Mouse (Mus musculus): Measurements from ENCODE around the gene Kalrn. TPM values are rescaled to one million over a fixed set of nuclear protein-coding genes. Genes with fewer than 3 reads are reported as not detected.
A peak's percentile ranks its signal among the peaks of the same experiment; 100 is the strongest.

The Kalrn gene
- 26.7 and 30.0 TPM in 2 replicates for polyA plus RNA-seq (2016; fragmentation: Nextera tagmentation; extraction: Ambion mirVana)

GRCm38 (mm10) chr16:34573151-34573802, at the start of gene Kalrn:
Kalrn (minus strand) TSS chr16:34573532.
- peak within 1 kb of the TSS; percentile 70 for H3K4me2 ChIP-seq
- H3K9ac ChIP-seq, result peak within 1 kb of the TSS; percentile 98
- H3K27ac ChIP-seq, result peak within 1 kb of the TSS; percentile 98
- H3K27me3 ChIP-seq, result no peaks in the 10 kb centered on the region
- H3K4me1 ChIP-seq, result peaks cover 33% of the 10 kb centered on the region
- peak within 1 kb of the TSS; percentile 94 for H3K4me3 ChIP-seq (replicated peaks)
- WGBS, result under 1% methylated on average over 37 of the region's 84 CpGs
- no peaks in the 10 kb centered on the region for H3K9me3 ChIP-seq
- ATAC-seq (ENCODE audit: low FRiP score), result peak; percentile 93
- no peaks in the 10 kb centered on the region for H3K36me3 ChIP-seq (replicated peaks)

- 83% methylated on average over 2 of the region's 2 CpGs for WGBS
- Histone ChIP-seq H3K9ac (no peak overlapping the region), H3K4me3 (replicated peaks) (no peak overlapping the region), H3K9me3 (0 out of 2 replicates have a peak, but pooled peaks cover 5% of the 10 kb centered on the region), H3K27ac (no peak overlapping the region), H3K4me2 (no peak overlapping the region), H3K4me1 (no peaks in the 10 kb centered on the region), H3K36me3 (replicated peaks) (no peaks in the 10 kb centered on the region), H3K27me3 (no peaks in the 10 kb centered on the region)
- ATAC-seq (ENCODE audit: low FRiP score), result no peak
Measured at GRCm38 (mm10) chr16:34614021-34614420, 40.7 kb upstream of the Kalrn start.

DNA sequence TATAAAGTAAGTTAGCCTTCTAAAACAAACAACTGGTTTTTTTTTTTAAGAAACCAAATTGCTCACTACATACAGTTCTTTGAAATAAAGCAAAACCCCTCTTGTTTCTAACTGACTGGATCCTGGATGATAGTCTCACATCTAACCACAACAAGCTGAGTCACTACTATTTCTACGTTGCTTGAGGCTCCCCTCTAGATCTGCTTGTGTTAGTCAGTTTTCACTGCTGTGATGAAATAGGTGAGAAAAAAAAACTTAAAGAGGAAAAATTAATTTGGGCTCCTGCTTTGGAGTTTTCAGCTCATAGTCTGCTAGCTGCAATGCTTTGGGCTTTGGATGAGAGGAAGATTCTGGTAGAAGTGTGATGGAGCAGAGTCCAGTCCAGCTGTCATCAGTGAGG, 36.8 kb upstream of the Kalrn start:
- Histone ChIP-seq H3K27ac (no peak overlapping the region), H3K9me3 (0 out of 2 replicates have a peak, but pooled peaks cover 5% of the 10 kb centered on the region), H3K4me3 (replicated peaks) (no peak overlapping the region), H3K36me3 (replicated peaks) (no peaks in the 10 kb centered on the region), H3K9ac (no peak overlapping the region), H3K4me1 (no peaks in the 10 kb centered on the region), H3K27me3 (no peaks in the 10 kb centered on the region), H3K4me2 (no peak overlapping the region)
- 85% methylated on average over 1 of the region's 1 CpGs for WGBS
- no peak for ATAC-seq (ENCODE audit: low FRiP score)

GRCm38 (mm10) chr16:34605679-34606078, 32.3 kb upstream of the Kalrn start:
- H3K4me1 ChIP-seq, result no peaks in the 10 kb centered on the region
- ATAC-seq (ENCODE audit: low FRiP score), result no peak
- no peak overlapping the region for H3K4me2 ChIP-seq
- H3K4me3 ChIP-seq (replicated peaks), result no peak overlapping the region
- no peak overlapping the region for H3K27ac ChIP-seq
- H3K36me3 ChIP-seq (replicated peaks), result no peaks in the 10 kb centered on the region
- no peak overlapping the region for H3K9ac ChIP-seq
- H3K9me3 ChIP-seq, result no peaks in the 10 kb centered on the region
- no peaks in the 10 kb centered on the region for H3K27me3 ChIP-seq
- 43% methylated on average over 3 of the region's 3 CpGs for WGBS

GRCm38 (mm10) chr16:34603854-34604253, 30.5 kb upstream of the Kalrn start:
- H3K27me3 ChIP-seq, result no peaks in the 10 kb centered on the region
- WGBS, result 81% methylated on average over 6 of the region's 6 CpGs
- H3K36me3 ChIP-seq (replicated peaks), result no peaks in the 10 kb centered on the region
- no peak overlapping the region for H3K9ac ChIP-seq
- H3K4me1 ChIP-seq, result no peaks in the 10 kb centered on the region
- ATAC-seq (ENCODE audit: low FRiP score), result no peak
- no peak overlapping the region for H3K27ac ChIP-seq
- H3K4me3 ChIP-seq (replicated peaks), result no peak overlapping the region
- no peaks in the 10 kb centered on the region for H3K9me3 ChIP-seq
- no peak overlapping the region for H3K4me2 ChIP-seq

DNA sequence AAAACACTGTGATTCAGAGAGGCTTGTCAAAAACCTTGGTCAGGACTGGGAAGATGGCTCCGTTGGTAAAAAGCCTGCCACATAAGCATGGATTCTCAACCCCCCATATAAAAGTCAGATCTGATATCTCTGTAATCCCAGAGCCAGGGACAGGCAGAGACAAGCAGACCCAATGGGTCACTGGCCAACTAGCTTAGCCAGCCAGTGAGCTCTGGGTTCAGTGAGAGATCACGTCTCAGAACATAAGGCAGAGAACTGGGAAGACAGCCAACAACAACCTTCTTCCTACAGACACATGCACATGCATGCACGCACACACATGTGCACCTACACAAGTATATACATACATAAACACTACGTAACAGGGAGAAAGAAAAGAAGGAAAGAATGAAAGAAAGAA, 29.7 kb upstream of the Kalrn start:
- Histone ChIP-seq H3K27ac (no peak overlapping the region), H3K9me3 (no peaks in the 10 kb centered on the region), H3K4me3 (replicated peaks) (no peak overlapping the region), H3K27me3 (no peaks in the 10 kb centered on the region), H3K9ac (no peak overlapping the region), H3K36me3 (replicated peaks) (no peaks in the 10 kb centered on the region), H3K4me1 (no peaks in the 10 kb centered on the region), H3K4me2 (no peak overlapping the region)
- WGBS, result 78% methylated on average over 4 of the region's 4 CpGs
- no peak for ATAC-seq (ENCODE audit: low FRiP score)

GRCm38 (mm10) chr16:34601954-34602353, 28.6 kb upstream of the Kalrn start:
- Histone ChIP-seq H3K9ac (no peak overlapping the region), H3K4me3 (replicated peaks) (no peak overlapping the region), H3K4me2 (no peak overlapping the region), H3K9me3 (no peaks in the 10 kb centered on the region), H3K36me3 (replicated peaks) (no peaks in the 10 kb centered on the region), H3K27ac (no peak overlapping the region), H3K27me3 (no peaks in the 10 kb centered on the region), H3K4me1 (no peaks in the 10 kb centered on the region)
- no peak for ATAC-seq (ENCODE audit: low FRiP score)
- 82% methylated on average over 4 of the region's 4 CpGs for WGBS

- Histone ChIP-seq H3K4me2 (no peak overlapping the region), H3K36me3 (replicated peaks) (no peaks in the 10 kb centered on the region), H3K4me3 (replicated peaks) (no peak overlapping the region), H3K27me3 (no peaks in the 10 kb centered on the region), H3K4me1 (peaks cover 7% of the 10 kb centered on the region), H3K27ac (no peak overlapping the region), H3K9ac (no peak overlapping the region), H3K9me3 (no peaks in the 10 kb centered on the region)
- WGBS, result 39% methylated on average over 3 of the region's 3 CpGs
- ATAC-seq (ENCODE audit: low FRiP score), result no peak
Measured at GRCm38 (mm10) chr16:34595294-34595693, 22.0 kb upstream of the Kalrn start.

GRCm38 (mm10) chr16:34594597-34595262, 21.4 kb upstream of the Kalrn start:
- no peak for ATAC-seq (ENCODE audit: low FRiP score)
- H3K9me3 ChIP-seq, result no peaks in the 10 kb centered on the region
- H3K36me3 ChIP-seq (replicated peaks), result no peaks in the 10 kb centered on the region
- H3K4me1 ChIP-seq, result peaks cover 7% of the 10 kb centered on the region
- no peak overlapping the region for H3K27ac ChIP-seq
- H3K9ac ChIP-seq, result no peak overlapping the region
- no peaks in the 10 kb centered on the region for H3K27me3 ChIP-seq
- 72% methylated on average over 8 of the region's 8 CpGs for WGBS
- no peak overlapping the region for H3K4me3 ChIP-seq (replicated peaks)
- H3K4me2 ChIP-seq, result no peak overlapping the region

DNA sequence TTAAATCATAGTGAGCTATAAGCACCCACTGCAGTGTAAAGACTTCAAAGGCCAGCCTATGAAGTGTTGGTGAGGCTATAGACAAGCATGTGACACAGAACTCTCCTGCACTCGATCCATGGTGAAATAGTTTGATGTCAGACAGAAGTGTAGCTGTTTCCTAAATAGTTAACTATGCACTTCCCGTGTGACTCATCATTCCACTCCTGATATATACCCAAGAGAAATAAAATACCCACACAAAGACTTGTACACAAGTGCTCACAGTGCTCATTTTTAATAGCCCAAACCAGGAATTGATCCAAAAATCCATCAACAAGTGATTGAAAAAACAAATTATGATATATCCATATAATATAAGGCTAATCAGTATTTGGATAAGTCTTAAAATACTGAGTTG, 19.4 kb upstream of the Kalrn start:
- no peak for ATAC-seq (ENCODE audit: low FRiP score)
- no peaks in the 10 kb centered on the region for H3K9me3 ChIP-seq
- peaks cover 7% of the 10 kb centered on the region for H3K4me1 ChIP-seq
- no peak overlapping the region for H3K4me3 ChIP-seq (replicated peaks)
- no peaks in the 10 kb centered on the region for H3K36me3 ChIP-seq (replicated peaks)
- H3K9ac ChIP-seq, result no peak overlapping the region
- 83% methylated on average over 2 of the region's 2 CpGs for WGBS
- H3K4me2 ChIP-seq, result no peak overlapping the region
- H3K27ac ChIP-seq, result no peak overlapping the region
- H3K27me3 ChIP-seq, result no peaks in the 10 kb centered on the region

- no peak for ATAC-seq (ENCODE audit: low FRiP score)
- 89% methylated on average over 1 of the region's 1 CpGs for WGBS
Measured at GRCm38 (mm10) chr16:34591934-34592333, 18.6 kb upstream of the Kalrn start.

GRCm38 (mm10) chr16:34579671-34580326, 6.5 kb upstream of the Kalrn start:
- no peaks in the 10 kb centered on the region for H3K27me3 ChIP-seq
- H3K36me3 ChIP-seq (replicated peaks), result no peaks in the 10 kb centered on the region
- H3K4me1 ChIP-seq, result peaks cover under 1% of the 10 kb centered on the region; the same call in 1 of the 2 replicates
- H3K27ac ChIP-seq, result no peak overlapping the region
- no peak overlapping the region for H3K9ac ChIP-seq
- 90% methylated on average over 4 of the region's 4 CpGs for WGBS
- H3K4me2 ChIP-seq, result no peak overlapping the region
- H3K9me3 ChIP-seq, result no peaks in the 10 kb centered on the region
- no peak overlapping the region for H3K4me3 ChIP-seq (replicated peaks)
- no peak for ATAC-seq (ENCODE audit: low FRiP score)

More at GRCm38 (mm10) chr16:34591934-34592333, 18.6 kb upstream of the Kalrn start:
- Histone ChIP-seq H3K9me3 (no peaks in the 10 kb centered on the region), H3K4me2 (no peak overlapping the region), H3K27me3 (no peaks in the 10 kb centered on the region), H3K9ac (no peak overlapping the region), H3K36me3 (replicated peaks) (no peaks in the 10 kb centered on the region), H3K4me1 (peaks cover 7% of the 10 kb centered on the region), H3K27ac (no peak overlapping the region), H3K4me3 (replicated peaks) (no peak overlapping the region)
